Mouse (Mus musculus): ENCODE data around the gene Lgi2.

DNA sequence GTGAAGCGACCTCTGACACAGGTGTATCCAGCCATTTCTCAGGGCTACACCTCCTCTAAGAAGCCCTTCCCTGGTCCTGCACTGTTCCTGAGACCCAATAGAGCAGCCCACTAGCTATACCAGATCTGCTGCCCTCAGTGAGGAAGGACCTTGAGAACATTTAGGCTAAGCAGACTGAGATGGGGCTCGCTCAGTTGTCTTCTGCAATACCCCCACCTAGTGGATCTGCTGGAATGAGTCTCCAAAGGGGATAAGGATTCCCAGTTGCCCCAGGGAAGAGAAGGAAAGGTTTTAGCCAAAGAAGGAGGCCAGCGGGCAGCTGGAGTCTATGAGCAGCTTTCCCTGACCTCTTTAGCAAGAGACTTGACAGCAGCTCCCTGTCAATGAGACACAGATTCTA lies 42.1 kb downstream of the Lgi2 start:
- no peak for TF ChIP-seq CTCF (IDR thresholded peaks at IDR 0.05; ENCODE audit: borderline replicate concordance, insufficient read depth, low read length)
- no peak for TF ChIP-seq POLR2A (IDR thresholded peaks at IDR 0.05; ENCODE audit: low read depth, low read length)
